Mouse (Mus musculus): ENCODE results near the gene Bmper. TPM values are rescaled to one million over a fixed set of nuclear protein-coding genes. Genes with fewer than 3 reads are reported as not detected.
A peak's percentile ranks its signal among the peaks of the same experiment; 100 is the strongest.

The Bmper gene
- total and polyA plus RNA-seq, 3 experiments: 1.3 to 1.9 (median 1.4) TPM

- DNase-seq (ENCODE audit: extremely low read depth): no peak
- H3K27ac ChIP-seq (ENCODE audit: insufficient read depth, low read depth): no peak overlapping the region
- no peak overlapping the region for H3K4me2 ChIP-seq (ENCODE audit: insufficient read depth, low read depth, poor library complexity, severe bottlenecking)
- TF ChIP-seq KAT2A (IDR thresholded peaks at IDR 0.05; ENCODE audit: insufficient replicate concordance, low read length) (no peak), MXI1 (IDR thresholded peaks at IDR 0.05; ENCODE audit: low read depth, low read length) (no peak), ZC3H11A (IDR thresholded peaks at IDR 0.05; ENCODE audit: low read depth, low read length) (no peak), CTCF (conservative IDR thresholded peaks at IDR 0.05 in 1 of 2, IDR thresholded peaks at IDR 0.05 in 1 of 2; ENCODE audit: low read depth in 2 of 2, low read length in 2 of 2) (no peak), ELF1 (IDR thresholded peaks at IDR 0.05; ENCODE audit: low read depth, low read length) (no peak), TCF12 (IDR thresholded peaks at IDR 0.05; ENCODE audit: low read depth, low read length) (no peak), MAX (IDR thresholded peaks at IDR 0.05; ENCODE audit: low read length) (no peak), E2F4 (IDR thresholded peaks at IDR 0.05; ENCODE audit: insufficient replicate concordance, low read depth, low read length) (no peak), RCOR1 (conservative IDR thresholded peaks at IDR 0.05; ENCODE audit: low read depth, low read length) (no peak), GABPA (IDR thresholded peaks at IDR 0.05; ENCODE audit: insufficient replicate concordance, low read depth, low read length) (no peak), USF1 (IDR thresholded peaks at IDR 0.05; ENCODE audit: low read depth, low read length) (no peak), SMC3 (IDR thresholded peaks at IDR 0.05; ENCODE audit: low read depth, low read length) (no peak), RAD21 (IDR thresholded peaks at IDR 0.05; ENCODE audit: low read depth, low read length) (no peak), IRF4 (IDR thresholded peaks at IDR 0.05; ENCODE audit: low read depth, low read length) (no peak), CHD1 (IDR thresholded peaks at IDR 0.05; ENCODE audit: low read depth, low read length) (no peak), UBTF (IDR thresholded peaks at IDR 0.05; ENCODE audit: low read depth, low read length) (no peak), USF2 (conservative IDR thresholded peaks at IDR 0.05; ENCODE audit: low read depth, low read length) (no peak)
- H3K9ac ChIP-seq (ENCODE audit: insufficient read depth, low read depth): no peak overlapping the region
- no peaks in the 10 kb centered on the region for H3K9me3 ChIP-seq (replicated peaks; ENCODE audit: low read length)
- H3K27me3 ChIP-seq (replicated peaks): no peaks in the 10 kb centered on the region
- no peak overlapping the region for H3K4me3 ChIP-seq (replicated peaks in 1 of 3; ENCODE audit: low read depth in 2 of 3, low read length in 2 of 3, poor library complexity in 1 of 3)
- in situ Hi-C loops (cut with MboI; ENCODE audit: low pct_ligation_motif_present, low pct_unique_long_range_greater_than_20kb, low sequenced_read_pairs): no loop called here
- dilution Hi-C loops (cut with MboI; ENCODE audit: extremely low pct_ligation_motif_present, extremely low pct_unique_long_range_greater_than_20kb, low sequenced_read_pairs): no loop called here
- H3K4me1 ChIP-seq (ENCODE audit: control insufficient read depth in 1 of 2, insufficient read depth in 2 of 2): peaks cover 0 to 22% of the 10 kb centered on the region in 2 experiments; a peak in 2 of 4 replicates
- H3K36me3 ChIP-seq (replicated peaks in 1 of 2; ENCODE audit: control insufficient read depth in 1 of 2, insufficient read depth in 1 of 2, low read length in 1 of 2): no peaks in the 10 kb centered on the region
- H3K79me2 ChIP-seq (replicated peaks; ENCODE audit: control insufficient read depth, extremely low read depth, insufficient read depth, poor library complexity, severe bottlenecking): no peaks in the 10 kb centered on the region
These were observed 30.7 kb downstream of the Bmper start for GRCm38 (mm10) chr9:23253624-23254023.

DNA sequence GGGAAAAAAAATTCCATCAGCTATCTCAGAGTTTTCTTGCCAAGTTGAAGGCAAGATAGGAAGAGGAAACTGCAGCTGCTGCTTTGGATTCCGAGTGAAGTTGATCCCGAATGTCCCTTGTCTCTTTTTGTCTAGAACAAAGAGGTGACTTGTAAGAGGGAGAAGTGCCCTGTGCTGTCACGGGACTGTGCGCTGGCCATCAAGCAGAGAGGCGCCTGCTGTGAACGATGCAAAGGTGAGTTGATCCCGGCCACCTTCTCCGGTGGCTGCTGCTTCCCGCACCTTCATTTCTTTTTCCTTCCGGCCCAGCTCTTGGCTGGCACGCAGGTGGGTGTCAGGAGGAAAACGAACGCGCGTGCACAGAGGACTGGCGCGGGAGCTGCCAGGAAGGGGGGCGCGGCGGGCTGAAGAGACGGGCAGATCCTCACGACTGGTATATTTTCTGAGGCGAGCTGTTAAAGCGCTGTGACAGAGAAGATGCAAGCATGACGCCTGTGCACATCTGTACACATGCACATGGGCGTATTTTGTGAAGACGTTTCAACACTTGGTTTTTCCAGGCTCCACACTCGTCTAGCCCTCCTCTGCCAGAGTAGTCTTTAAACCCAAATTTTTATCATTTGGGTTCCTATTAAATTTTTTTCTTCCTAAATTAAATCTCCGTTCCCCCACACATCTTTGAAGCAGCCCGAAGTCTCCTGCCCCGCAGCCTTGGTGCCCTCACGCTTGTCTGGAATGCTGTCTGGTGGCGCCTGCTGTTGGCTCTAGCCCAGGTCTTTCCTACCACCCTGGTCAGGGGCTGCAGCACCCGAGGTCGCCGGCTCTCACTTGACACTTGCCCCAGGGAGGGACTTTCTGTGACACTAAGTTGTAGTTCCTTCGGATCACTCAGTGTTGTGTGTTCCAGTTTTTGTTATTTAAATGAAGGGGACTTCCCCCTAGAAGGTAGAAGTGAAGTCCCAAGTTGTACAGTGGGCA is 31.6 kb downstream of the Bmper start:
- no peak overlapping the region for H3K9ac ChIP-seq (ENCODE audit: insufficient read depth, low read depth)
- DNase-seq (ENCODE audit: extremely low read depth): peak; percentile 21
- no peak overlapping the region for H3K4me3 ChIP-seq (replicated peaks in 1 of 3; ENCODE audit: low read depth in 2 of 3, low read length in 2 of 3, poor library complexity in 1 of 3)
- no peaks in the 10 kb centered on the region for H3K36me3 ChIP-seq (replicated peaks in 1 of 2; ENCODE audit: control insufficient read depth in 1 of 2, insufficient read depth in 1 of 2, low read length in 1 of 2)
- H3K27me3 ChIP-seq (replicated peaks): no peaks in the 10 kb centered on the region
- H3K79me2 ChIP-seq (replicated peaks; ENCODE audit: control insufficient read depth, extremely low read depth, insufficient read depth, poor library complexity, severe bottlenecking): no peaks in the 10 kb centered on the region
- TF ChIP-seq ZMIZ1 (IDR thresholded peaks at IDR 0.05; ENCODE audit: low read depth, low read length) (no peak), CHD2 (IDR thresholded peaks at IDR 0.05; ENCODE audit: low read length) (no peak), USF2 (conservative IDR thresholded peaks at IDR 0.05; ENCODE audit: low read depth, low read length) (no peak), TBP (conservative IDR thresholded peaks at IDR 0.05; ENCODE audit: low read depth, low read length) (0 out of 2 replicates have a peak, but pooled peaks have one; percentile 22)
- dilution Hi-C loops (cut with MboI; ENCODE audit: extremely low pct_ligation_motif_present, extremely low pct_unique_long_range_greater_than_20kb, low sequenced_read_pairs): no loop called here
- H3K4me2 ChIP-seq (ENCODE audit: insufficient read depth, low read depth, poor library complexity, severe bottlenecking): peak overlapping the region; percentile 5; the same call in 1 of the 2 replicates
- H3K4me1 ChIP-seq (ENCODE audit: control insufficient read depth in 1 of 2, insufficient read depth in 2 of 2): peaks cover 0 to 22% of the 10 kb centered on the region in 2 experiments; a peak in 2 of 4 replicates
- H3K9me3 ChIP-seq (replicated peaks; ENCODE audit: low read length): no peaks in the 10 kb centered on the region
- H3K27ac ChIP-seq (ENCODE audit: insufficient read depth, low read depth): no peak overlapping the region
- in situ Hi-C loops (cut with MboI; ENCODE audit: low pct_ligation_motif_present, low pct_unique_long_range_greater_than_20kb, low sequenced_read_pairs): no loop called here
